Mouse (Mus musculus) spleen, adult 2 months (tissue): ENCODE measurements around the gene Plekha5. TPM values are rescaled to one million over a fixed set of nuclear protein-coding genes. Genes with fewer than 3 reads are reported as not detected.

Experiments
- DNase-seq, 2 experiments: peaks; one replicate each; pipeline versions ENCODE4 v3.0.0 to v3.0.0-alpha.2; 2012 to 2021; ENCODE audit warnings: low spot score in 2 of 2, low read depth in 1 of 2
- H3K27ac ChIP-seq: fragments of 200-500 bp; 2 replicates; pipeline ENCODE4 v1.5.1; 2012; ENCODE audit warnings: low read length, inconsistent platforms; ENCODE audit not compliant: insufficient read depth
- H3K27me3 ChIP-seq: fragments of 200-500 bp; 2 replicates; pipeline ENCODE4 v1.6.1; 2012; ENCODE audit warnings: mild to moderate bottlenecking, moderate library complexity, low read length, inconsistent platforms; ENCODE audit not compliant: control insufficient read depth, insufficient read depth
- H3K36me3 ChIP-seq: fragments of 200-500 bp; 2 replicates; pipeline ENCODE4 v1.6.1; 2012; ENCODE audit warnings: mild to moderate bottlenecking, low read length, inconsistent platforms; ENCODE audit not compliant: control insufficient read depth, insufficient read depth
- H3K4me1 ChIP-seq: fragments of 200-500 bp; 2 replicates; pipeline ENCODE4 v1.6.1; 2011; ENCODE audit warnings: inconsistent platforms; ENCODE audit not compliant: control insufficient read depth, insufficient read depth, insufficient read length
- H3K4me3 ChIP-seq: fragments of 200-500 bp; 2 replicates; pipeline ENCODE4 v1.5.1; 2011; ENCODE audit warnings: mild to moderate bottlenecking, inconsistent platforms; ENCODE audit not compliant: insufficient read depth, insufficient read length; ENCODE audit errors: extremely low read depth
- CTCF ChIP-seq: fragments of 200-500 bp; IDR thresholded peaks from 2 replicates; pipeline ENCODE4 v1.5.1; 2011; ENCODE audit warnings: mild to moderate bottlenecking, inconsistent platforms; ENCODE audit not compliant: insufficient read depth, insufficient read length, insufficient replicate concordance; ENCODE audit errors: extremely low read depth
- POLR2A ChIP-seq: fragments of 200-500 bp; IDR thresholded peaks from 2 replicates; pipeline ENCODE4 v1.6.1; 2011; ENCODE audit warnings: low read depth, low read length, inconsistent platforms
- WGBS: fragments of 180-500 bp; shearing (Covaris S2); methylation state at CpG from one replicate; pipeline ENCODE4 v1.1.7; 2018; 5-methylcytosine and 5-hydroxymethylcytosine counted together
- polyA plus RNA-seq: library from polyadenylated mRNA; depleted of rRNA; stranded (reverse); fragments of >200 nt; gene quantifications from 2 replicates; pipeline ENCODE4 v1.2.3, GENCODE M21; 2012

The Plekha5 gene
- polyA plus RNA-seq, 1 experiment: 8.1 TPM

DNA sequence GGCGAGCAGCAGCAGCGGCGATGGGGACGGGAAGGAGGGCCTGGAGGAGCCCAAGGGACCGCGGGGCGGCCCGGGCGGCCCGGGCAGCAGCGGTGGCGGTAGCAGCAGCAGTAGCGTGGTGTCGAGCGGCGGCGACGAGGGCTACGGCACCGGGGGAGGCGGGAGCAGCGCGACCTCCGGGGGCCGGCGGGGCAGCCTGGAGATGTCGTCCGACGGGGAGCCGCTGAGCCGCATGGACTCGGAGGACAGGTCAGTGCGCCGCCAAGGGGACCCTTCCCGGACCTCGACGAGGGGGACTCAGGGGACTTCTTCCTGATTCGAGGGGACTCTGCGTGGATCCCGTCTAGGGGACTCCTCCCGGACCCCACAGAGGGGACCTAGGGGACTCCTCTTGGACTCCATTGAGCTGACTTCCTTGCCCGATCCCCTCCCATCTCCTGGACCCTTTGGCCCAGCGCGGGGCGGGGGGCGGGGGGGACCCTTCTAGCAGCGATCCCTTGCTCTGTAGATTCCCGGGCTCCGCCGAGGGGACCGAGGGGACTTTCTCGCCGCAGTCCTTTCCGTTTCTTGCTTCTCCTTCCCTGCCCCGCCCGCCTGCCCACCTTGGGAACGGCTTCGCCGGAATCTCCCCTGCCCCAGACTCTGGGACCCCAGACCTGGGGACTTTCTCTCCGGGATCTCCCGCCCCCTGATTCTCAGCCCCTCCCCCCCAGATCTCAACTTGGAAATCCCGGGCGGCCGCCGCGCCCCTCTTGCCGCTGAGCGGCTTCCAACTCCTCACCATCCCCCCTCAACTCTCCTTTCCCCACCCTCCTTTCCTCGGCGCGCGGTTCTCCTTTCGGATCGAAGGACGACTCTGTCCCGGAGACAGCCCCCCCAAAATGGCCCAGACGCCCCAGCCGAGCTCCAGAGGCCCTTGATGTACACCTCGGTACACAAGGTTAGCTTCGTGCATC, 200.5 kb downstream of the Plekha5 start:
- Histone ChIP-seq H3K36me3 (no peaks in the 10 kb centered on the region), H3K4me1 (peaks cover 18% of the 10 kb centered on the region; the same call in 1 of the 2 replicates), H3K4me3 (peak overlapping the region; percentile 99), H3K27ac (peak overlapping the region; percentile 97), H3K27me3 (no peaks in the 10 kb centered on the region)
- WGBS: 1% methylated on average over 76 of the region's 80 CpGs
- TF ChIP-seq CTCF: no peak
- TF ChIP-seq POLR2A: no peak
- peak in 1 of 2 experiments; percentile 26 for DNase-seq

DNA sequence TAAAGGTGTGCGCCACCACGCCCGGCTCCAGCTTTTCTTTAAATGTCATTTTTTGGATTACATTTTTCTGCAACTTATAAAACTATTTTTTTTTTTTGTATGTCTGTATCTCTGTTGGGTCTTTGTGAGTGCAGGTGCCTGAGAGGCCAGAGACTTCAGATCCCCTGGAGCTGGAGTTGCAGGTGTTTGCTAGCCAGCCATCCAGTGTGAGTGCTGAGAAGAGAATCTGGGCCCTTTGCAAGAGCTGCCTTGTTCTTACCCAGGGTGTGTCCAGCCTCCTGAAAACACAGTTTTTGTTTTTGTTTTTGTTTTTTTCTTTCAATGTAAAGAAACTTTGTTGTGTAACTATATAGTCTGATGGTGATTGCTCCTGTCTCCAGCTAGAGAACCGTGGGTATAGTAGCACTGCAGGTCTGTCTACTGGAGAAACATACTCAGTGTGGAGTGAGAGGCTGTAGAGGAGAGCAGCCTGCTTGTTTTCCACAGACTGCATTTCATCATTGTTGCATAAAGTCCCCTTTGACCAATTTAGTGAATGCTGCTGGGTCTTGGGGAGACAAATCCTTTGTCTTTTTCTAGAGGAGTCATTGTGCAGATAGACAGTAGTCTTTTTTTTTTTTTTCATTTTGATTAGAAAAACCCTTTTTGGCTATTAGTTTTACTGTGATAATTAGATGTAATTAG, 205.5 kb downstream of the Plekha5 start:
- no peak overlapping the region for H3K27ac ChIP-seq

DNA sequence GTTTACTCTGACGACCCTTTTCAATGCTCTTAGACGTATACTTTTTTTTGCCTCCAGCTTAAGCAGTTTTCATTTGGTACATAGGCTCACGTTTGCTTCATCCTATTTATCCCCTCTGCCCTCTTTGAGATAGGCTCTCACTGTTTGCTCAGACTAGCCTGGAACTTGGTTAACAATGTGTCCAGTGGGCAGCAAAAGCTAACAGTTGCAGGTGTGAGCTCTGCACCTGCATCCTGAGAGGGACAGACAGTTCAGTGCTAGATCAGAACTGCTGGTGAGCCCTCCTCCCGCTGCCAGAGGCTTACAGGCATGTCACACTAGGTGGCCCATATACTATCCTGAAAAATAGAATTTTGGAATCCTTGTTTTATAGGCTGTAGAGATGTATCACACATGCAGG, 206.5 kb downstream of the Plekha5 start:
- 78% methylated on average over 4 of the region's 4 CpGs for WGBS
- TF ChIP-seq CTCF: no peak
- TF ChIP-seq POLR2A: no peak
- H3K27ac ChIP-seq: no peak overlapping the region

More for the DNA sequence above, 205.5 kb downstream of the Plekha5 start:
- no peak for DNase-seq
- Histone ChIP-seq H3K27me3 (no peaks in the 10 kb centered on the region), H3K4me1 (peaks cover 9% of the 10 kb centered on the region; the same call in 1 of the 2 replicates), H3K4me3 (no peak overlapping the region), H3K36me3 (peaks cover 6% of the 10 kb centered on the region)
- TF ChIP-seq CTCF (no peak), POLR2A (no peak)
- 87% methylated on average over 4 of the region's 4 CpGs for WGBS

DNA sequence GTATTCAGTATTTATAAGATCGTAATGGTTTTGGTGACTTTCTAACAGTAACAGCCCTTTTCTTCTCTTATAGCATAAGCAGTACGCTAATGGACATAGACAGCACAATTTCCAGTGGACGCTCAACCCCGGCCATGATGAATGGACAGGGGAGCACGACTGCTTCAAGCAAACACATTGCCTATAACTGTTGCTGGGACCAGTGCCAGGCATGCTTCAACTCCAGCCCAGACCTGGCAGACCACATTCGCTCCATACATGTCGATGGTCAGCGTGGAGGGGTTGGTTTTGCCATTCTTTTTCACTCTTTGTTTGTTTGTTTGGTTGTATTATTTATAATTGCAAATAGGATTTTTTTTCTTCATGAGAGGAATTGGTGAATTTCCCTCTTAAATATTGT, 209.8 kb downstream of the Plekha5 start:
- H3K27ac ChIP-seq: no peak overlapping the region
- H3K36me3 ChIP-seq: peaks cover 15% of the 10 kb centered on the region
- H3K4me3 ChIP-seq: no peak overlapping the region
- H3K4me1 ChIP-seq: no peaks in the 10 kb centered on the region
- no peak for DNase-seq
- no peaks in the 10 kb centered on the region for H3K27me3 ChIP-seq
- WGBS: 92% methylated on average over 8 of the region's 8 CpGs
- TF ChIP-seq POLR2A (no peak), CTCF (no peak)

More for the DNA sequence above, 206.5 kb downstream of the Plekha5 start:
- Histone ChIP-seq H3K27me3 (no peaks in the 10 kb centered on the region), H3K4me1 (peaks cover 9% of the 10 kb centered on the region; the same call in 1 of the 2 replicates), H3K36me3 (peaks cover 6% of the 10 kb centered on the region), H3K4me3 (no peak overlapping the region)
- no peak for DNase-seq

DNA sequence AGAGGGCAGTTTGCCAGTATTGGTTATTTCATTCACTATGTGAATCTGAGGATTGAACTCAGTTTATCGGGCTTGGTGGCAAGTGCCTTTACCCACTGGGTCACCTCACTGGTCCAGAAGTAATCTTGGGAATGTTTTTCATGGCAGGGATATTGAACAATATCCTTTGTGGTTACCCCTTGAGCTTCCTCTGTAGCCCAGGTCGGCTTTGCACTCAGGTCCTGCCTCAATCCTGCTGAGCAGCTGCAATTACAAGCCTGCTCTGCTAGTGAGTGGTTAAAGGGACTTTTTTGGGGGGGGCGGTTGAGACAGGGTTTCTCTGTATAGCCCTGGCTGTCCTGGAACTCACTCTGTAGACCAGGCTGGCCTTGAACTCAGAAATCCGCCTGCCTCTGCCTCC, 212.4 kb downstream of the Plekha5 start:
- Histone ChIP-seq H3K27me3 (no peaks in the 10 kb centered on the region), H3K27ac (no peak overlapping the region), H3K4me3 (no peak overlapping the region), H3K36me3 (peaks cover 21% of the 10 kb centered on the region), H3K4me1 (no peaks in the 10 kb centered on the region)
- TF ChIP-seq POLR2A: no peak
- TF ChIP-seq CTCF: no peak
- no peak for DNase-seq
- 91% methylated on average over 4 of the region's 4 CpGs for WGBS

DNA sequence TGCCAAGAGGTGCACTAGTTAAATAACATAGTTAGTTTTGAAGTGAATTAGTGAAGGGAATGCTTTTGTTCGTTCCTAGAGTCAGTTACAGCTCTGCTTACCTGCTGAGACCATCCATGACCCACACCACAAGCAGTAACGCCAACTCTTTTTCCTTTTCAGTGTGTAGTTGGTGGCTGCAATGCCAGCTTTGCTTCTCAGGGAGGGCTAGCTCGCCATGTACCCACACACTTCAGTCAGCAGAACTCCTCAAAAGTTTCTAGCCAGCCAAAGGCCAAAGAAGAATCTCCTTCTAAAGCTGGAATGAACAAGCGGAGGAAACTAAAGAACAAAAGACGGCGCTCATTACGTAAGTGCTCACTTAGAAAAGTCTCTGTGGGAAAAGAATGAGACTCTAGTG, 218.2 kb downstream of the Plekha5 start:
- H3K27ac ChIP-seq: no peak overlapping the region
- no peak overlapping the region for H3K4me3 ChIP-seq
- H3K4me1 ChIP-seq: no peaks in the 10 kb centered on the region
- H3K36me3 ChIP-seq: peaks cover 29% of the 10 kb centered on the region
- 94% methylated on average over 7 of the region's 7 CpGs for WGBS
- TF ChIP-seq CTCF (no peak), POLR2A (no peak)
- DNase-seq: no peak
- no peaks in the 10 kb centered on the region for H3K27me3 ChIP-seq
